In genomic region chr1:181284301-181285197, GRCm38 (mm10) we compare ENCODE assay signal across 11 mouse cellular contexts.
DNase-seq lines count a peak whose midpoint lies in the region; ATAC-seq and TF ChIP-seq lines count a peak whose summit lies in the region.
"Had no signal": no experiment of that assay in that cellular context is flagged by ENCODE, and none has a peak within 500 bp of the region (broad histone marks: within the 10 kb centered on the region; RNA-seq: fewer than 3 reads in every experiment).

No protein-coding gene starts in this region.

- H3K9ac ChIP-seq in kidney, postnatal 0 days (ENCODE audit: low read depth, low read length): no peak overlapping the region
- H3K9ac ChIP-seq: limb, embryonic 13.5 days had no signal

- H3K27me3 ChIP-seq in kidney, postnatal 0 days (ENCODE audit: insufficient read depth, low read length): no peaks in the 10 kb centered on the region
- H3K27me3 ChIP-seq: limb, embryonic 13.5 days had no signal

- DNase-seq in kidney, postnatal 0 days (ENCODE audit: low spot score): peak; percentile 15
- DNase-seq in kidney, adult 11 months: no peak
- peak; percentile 21 for DNase-seq in CD4-positive helper T cell, adult 2 months (ENCODE audit: low read depth, low spot score)
- DNase-seq in R1 (ENCODE audit: low read depth, low spot score): peak; percentile 58
- DNase-seq in layer of hippocampus, postnatal 14 days (ENCODE audit: low spot score in 2 of 2): no peak
- DNase-seq: cerebellum, postnatal 25 days; right cerebral cortex, postnatal 14 days had no signal

- ATAC-seq in kidney, postnatal 0 days (replicated peaks; ENCODE audit: low FRiP score, low read depth): no peak
- peak; percentile 78 for ATAC-seq in megakaryocyte progenitor cell, adult 5-6 weeks (replicated peaks; ENCODE audit: poor library complexity)
- no peak for ATAC-seq in cerebellum, adult (ENCODE audit: insufficient number of reproducible peaks, low FRiP score, low TSS enrichment)
- ATAC-seq: forebrain, embryonic 14.5 days had no signal

- no peaks in the 10 kb centered on the region for H3K36me3 ChIP-seq in kidney, postnatal 0 days (ENCODE audit: insufficient read depth, low read length)
- H3K36me3 ChIP-seq: limb, embryonic 13.5 days had no signal

- H3K4me1 ChIP-seq in kidney, postnatal 0 days (replicated peaks; ENCODE audit: insufficient read depth, low read length): no peaks in the 10 kb centered on the region

- no peaks in the 10 kb centered on the region for H3K9me3 ChIP-seq in kidney, postnatal 0 days (replicated peaks; ENCODE audit: low read length)
- H3K9me3 ChIP-seq: limb, embryonic 13.5 days had no signal

- WGBS in kidney, postnatal 0 days: 75% methylated on average over 10 of the region's 10 CpGs

- TF ChIP-seq CTCF in kidney, postnatal 0 days (IDR thresholded peaks at IDR 0.05; ENCODE audit: low read depth): no peak; the same call in 1 of the 2 replicates

- no peak overlapping the region for H3K4me3 ChIP-seq in kidney, postnatal 0 days (replicated peaks; ENCODE audit: low read depth, low read length)
- H3K4me3 ChIP-seq: limb, embryonic 13.5 days had no signal

- H3K27ac ChIP-seq in kidney, postnatal 0 days: no peak overlapping the region
- H3K27ac ChIP-seq: limb, embryonic 13.5 days had no signal

- H3K4me2 ChIP-seq in kidney, postnatal 0 days (ENCODE audit: low read length): no peak overlapping the region
- H3K4me2 ChIP-seq: limb, embryonic 13.5 days had no signal

Comparison
In these comparisons a context has a peak if more than half of its experiments do, and no peak if none do; other contexts are left out.
1. DNase-seq: peak in kidney, postnatal 0 days (single experiment), CD4-positive helper T cell, adult 2 months (single experiment) and R1 (single experiment); none in kidney, adult 11 months (single experiment) and layer of hippocampus, postnatal 14 days (0 of 2).